Mouse (Mus musculus) heart, embryonic 11.5 days (tissue): ENCODE measurements at regions not wholly inside any gene's neighbourhood (a gene's known extent, or its start where the extent isn't known, plus 50 kb on each side); places are given as distances from the start of the nearest gene placed in this dataset.
A peak's percentile ranks its signal among the peaks of the same experiment; 100 is the strongest.

Experiments used
- ATAC-seq: fragments of 200-750 bp; cut with Nextera tagmentation; replicated peaks from 2 replicates; pipeline ENCODE4 v1.8.0; 2017; ENCODE audit warnings: moderate library complexity; ENCODE audit not compliant: insufficient number of reproducible peaks, low FRiP score, low TSS enrichment
- H3K27ac ChIP-seq: fragments of 300-500 bp; sonication (generic); 2 replicates; pipeline ENCODE4 v1.5.1; 2014; ENCODE audit warnings: mild to moderate bottlenecking, low read depth, low read length
- H3K27me3 ChIP-seq: fragments of 300-500 bp; sonication (generic); 2 replicates; pipeline ENCODE4 v1.6.1; 2014; ENCODE audit warnings: mild to moderate bottlenecking, low read length, mixed read lengths; ENCODE audit not compliant: control insufficient read depth, insufficient read depth
- H3K36me3 ChIP-seq: fragments of 300-500 bp; sonication (generic); 2 replicates; pipeline ENCODE4 v1.6.1; 2014; ENCODE audit warnings: mild to moderate bottlenecking, low read length, moderate library complexity, mixed read lengths; ENCODE audit not compliant: control insufficient read depth, insufficient read depth
- H3K4me1 ChIP-seq: fragments of 300-500 bp; sonication (generic); 2 replicates; pipeline ENCODE4 v1.6.1; 2014; ENCODE audit warnings: low read length; ENCODE audit not compliant: control insufficient read depth, insufficient read depth
- H3K4me2 ChIP-seq: fragments of 300-500 bp; sonication (generic); 2 replicates; pipeline ENCODE4 v1.6.1; 2014; ENCODE audit warnings: mild to moderate bottlenecking, moderate library complexity
- H3K4me3 ChIP-seq: fragments of 300-500 bp; sonication (generic); 2 replicates; pipeline ENCODE4 v1.5.1; 2014; ENCODE audit warnings: low read depth, low read length
- H3K9ac ChIP-seq: fragments of 300-500 bp; sonication (generic); 2 replicates; pipeline ENCODE4 v1.6.1; 2014; ENCODE audit warnings: mild to moderate bottlenecking, low read depth, low read length, moderate library complexity
- H3K9me3 ChIP-seq: fragments of 300-500 bp; sonication (generic); replicated peaks from 2 replicates; pipeline ENCODE4 v1.6.1; 2016; ENCODE audit warnings: low read length; ENCODE audit not compliant: control insufficient read depth
- WGBS: fragments of 180-500 bp; shearing (Covaris S2); extraction: QIAGEN DNeasy Blood & Tissue Kit; methylation state at CpG from one replicate; pipeline ENCODE4 v1.1.7; 2014; ENCODE audit not compliant: insufficient replicate concordance; 5-methylcytosine and 5-hydroxymethylcytosine counted together

DNA sequence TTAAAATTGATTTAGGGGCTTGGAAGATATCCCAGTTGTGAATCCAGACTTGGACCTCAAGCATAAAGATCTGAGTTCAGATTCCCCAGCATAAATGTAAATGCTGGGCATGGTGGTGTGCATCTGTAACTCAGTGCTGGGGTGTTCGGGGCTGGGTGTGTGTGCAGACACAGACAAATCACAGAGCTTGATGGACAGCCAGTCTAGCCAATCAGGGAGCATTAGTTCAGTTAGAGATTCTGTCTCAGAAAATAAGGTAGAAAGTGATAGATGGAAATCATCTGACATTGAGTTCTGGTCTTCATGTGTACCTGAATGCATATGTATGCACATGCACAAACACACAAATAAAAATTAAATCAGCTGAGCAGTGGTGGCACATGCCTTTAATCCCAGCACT lies 147.0 kb upstream of the Id2 start:
- Histone ChIP-seq H3K4me1 (peaks cover 23% of the 10 kb centered on the region), H3K4me3 (no peak overlapping the region), H3K9ac (no peak overlapping the region), H3K27me3 (no peaks in the 10 kb centered on the region), H3K36me3 (no peaks in the 10 kb centered on the region), H3K4me2 (no peak overlapping the region), H3K27ac (no peak overlapping the region), H3K9me3 (no peaks in the 10 kb centered on the region)
- ATAC-seq, result no peak
- WGBS, result 69% methylated on average over 1 of the region's 1 CpGs

DNA sequence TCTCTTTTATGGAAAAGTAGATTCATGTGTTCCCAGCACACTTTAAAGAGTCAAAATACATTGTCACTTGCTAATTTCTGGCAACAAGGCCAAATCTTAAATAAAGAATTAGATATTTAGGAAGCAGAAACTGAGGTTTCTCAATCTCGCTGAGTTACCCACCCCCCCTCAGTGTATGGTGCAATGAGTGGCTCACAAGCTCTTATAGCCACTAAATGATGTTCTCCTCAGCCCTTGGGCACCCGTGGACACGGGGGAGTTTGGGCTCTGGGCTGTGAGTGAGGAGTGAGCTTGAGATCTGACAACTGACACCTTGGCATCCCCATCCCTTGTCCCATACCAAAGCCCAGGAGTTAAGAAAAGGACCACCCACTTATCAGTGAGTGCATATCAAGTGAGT lies 145.4 kb upstream of the Id2 start:
- Histone ChIP-seq H3K27me3 (no peaks in the 10 kb centered on the region), H3K9ac (no peak overlapping the region), H3K27ac (no peak overlapping the region), H3K4me2 (no peak overlapping the region), H3K36me3 (no peaks in the 10 kb centered on the region), H3K4me3 (no peak overlapping the region), H3K4me1 (peaks cover 14% of the 10 kb centered on the region), H3K9me3 (no peaks in the 10 kb centered on the region)
- ATAC-seq, result no peak
- WGBS, result 48% methylated on average over 3 of the region's 3 CpGs

DNA sequence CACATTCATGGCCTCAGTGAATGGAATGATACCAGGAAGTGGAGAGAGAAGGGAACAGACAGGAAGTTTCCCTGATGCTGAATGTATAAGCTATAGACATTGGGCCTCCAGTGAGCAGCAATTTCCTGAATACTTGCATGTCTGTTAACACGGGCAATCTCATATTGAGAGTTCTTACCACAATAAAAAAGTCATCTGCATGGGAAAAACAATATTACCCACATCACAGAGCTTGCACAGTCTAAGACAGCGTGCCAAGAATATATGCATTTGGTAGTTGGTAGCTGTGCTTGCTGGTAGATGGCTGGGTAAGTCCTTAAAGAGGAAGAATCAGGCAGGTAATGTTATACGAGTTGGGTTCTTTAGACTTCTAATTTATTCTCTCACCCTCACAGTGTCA lies 144.7 kb upstream of the Id2 start:
- WGBS, result 79% methylated on average over 3 of the region's 3 CpGs
- Histone ChIP-seq H3K4me1 (peaks cover 14% of the 10 kb centered on the region), H3K27ac (no peak overlapping the region), H3K9me3 (no peaks in the 10 kb centered on the region), H3K27me3 (no peaks in the 10 kb centered on the region), H3K36me3 (no peaks in the 10 kb centered on the region), H3K4me2 (no peak overlapping the region), H3K9ac (no peak overlapping the region), H3K4me3 (no peak overlapping the region)
- no peak for ATAC-seq

DNA sequence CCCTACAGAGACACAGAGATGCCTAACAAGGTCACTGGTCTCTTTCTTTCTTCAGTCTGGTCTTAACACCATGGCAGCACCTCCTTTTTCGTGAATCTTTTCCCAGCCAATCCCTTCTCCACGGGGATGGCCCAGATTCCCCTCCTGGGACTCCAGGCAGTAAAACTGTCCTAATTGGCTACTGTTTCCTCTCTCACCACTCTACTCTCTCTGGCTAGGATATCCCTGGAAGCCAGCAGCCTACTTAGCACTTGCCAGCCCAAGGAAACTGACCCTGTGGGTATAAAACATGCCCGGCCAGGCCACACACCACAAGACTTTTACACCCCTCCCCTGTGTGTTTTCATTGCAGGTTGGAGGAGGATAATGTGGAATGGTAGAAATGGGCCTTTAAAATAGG lies 143.9 kb upstream of the Id2 start:
- Histone ChIP-seq H3K9ac (no peak overlapping the region), H3K4me2 (no peak overlapping the region), H3K4me3 (no peak overlapping the region), H3K27me3 (no peaks in the 10 kb centered on the region), H3K27ac (no peak overlapping the region), H3K36me3 (no peaks in the 10 kb centered on the region), H3K9me3 (no peaks in the 10 kb centered on the region), H3K4me1 (peaks cover 12% of the 10 kb centered on the region)
- no peak for ATAC-seq
- WGBS, result 84% methylated on average over 3 of the region's 3 CpGs

DNA sequence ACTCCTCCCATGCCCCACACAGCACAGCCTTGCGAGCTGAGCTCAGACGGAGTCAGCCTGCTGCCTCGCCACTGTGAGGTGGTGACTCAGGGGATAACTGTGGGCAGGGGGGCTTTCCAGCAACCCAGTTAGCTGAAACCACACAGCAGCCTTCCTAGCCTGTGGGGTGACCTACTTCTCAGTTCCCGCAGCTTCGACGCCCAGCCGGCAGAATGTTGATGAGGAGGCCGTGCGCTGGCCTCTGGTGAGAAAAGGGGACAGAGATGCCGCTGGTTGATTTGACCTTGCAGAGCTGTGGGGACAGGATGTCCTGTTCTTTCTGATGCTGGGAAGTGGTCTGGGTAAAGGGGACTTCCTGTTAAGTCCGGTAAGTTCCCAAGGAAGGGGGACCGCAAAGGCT lies 143.2 kb upstream of the Id2 start:
- H3K36me3 ChIP-seq, result no peaks in the 10 kb centered on the region
- no peaks in the 10 kb centered on the region for H3K9me3 ChIP-seq
- H3K4me3 ChIP-seq, result no peak overlapping the region
- H3K4me2 ChIP-seq, result no peak overlapping the region
- no peak for ATAC-seq
- H3K27ac ChIP-seq, result no peak overlapping the region
- H3K9ac ChIP-seq, result no peak overlapping the region
- 33% methylated on average over 12 of the region's 12 CpGs for WGBS
- H3K4me1 ChIP-seq, result peaks cover 6% of the 10 kb centered on the region; the same call in 1 of the 2 replicates
- H3K27me3 ChIP-seq, result no peaks in the 10 kb centered on the region

DNA sequence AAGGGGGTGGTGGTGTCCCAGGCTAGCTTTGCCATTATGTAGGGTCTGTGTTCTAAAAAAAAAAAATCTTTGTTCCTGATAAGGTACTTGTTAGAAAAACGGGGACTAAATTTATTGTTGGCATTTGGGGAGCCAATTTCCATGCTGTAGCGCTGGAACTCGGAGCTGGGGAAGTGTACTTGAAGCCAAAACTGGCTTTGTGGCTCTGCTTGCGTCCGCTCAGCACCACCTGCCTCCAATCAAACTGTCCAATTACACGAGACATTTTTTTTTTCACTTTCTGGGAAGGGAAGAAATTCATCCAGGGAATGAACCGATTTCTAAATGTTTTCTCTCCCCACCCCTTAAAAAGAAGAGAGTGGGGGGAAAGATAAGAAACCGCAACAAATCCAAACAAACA lies 138.1 kb upstream of the Id2 start:
- no peak for ATAC-seq
- no peaks in the 10 kb centered on the region for H3K9me3 ChIP-seq
- no peak overlapping the region for H3K4me2 ChIP-seq
- no peak overlapping the region for H3K9ac ChIP-seq
- peaks cover 21% of the 10 kb centered on the region for H3K4me1 ChIP-seq
- H3K27ac ChIP-seq, result no peak overlapping the region
- no peaks in the 10 kb centered on the region for H3K27me3 ChIP-seq
- H3K36me3 ChIP-seq, result no peaks in the 10 kb centered on the region
- 31% methylated on average over 8 of the region's 8 CpGs for WGBS
- no peak overlapping the region for H3K4me3 ChIP-seq

DNA sequence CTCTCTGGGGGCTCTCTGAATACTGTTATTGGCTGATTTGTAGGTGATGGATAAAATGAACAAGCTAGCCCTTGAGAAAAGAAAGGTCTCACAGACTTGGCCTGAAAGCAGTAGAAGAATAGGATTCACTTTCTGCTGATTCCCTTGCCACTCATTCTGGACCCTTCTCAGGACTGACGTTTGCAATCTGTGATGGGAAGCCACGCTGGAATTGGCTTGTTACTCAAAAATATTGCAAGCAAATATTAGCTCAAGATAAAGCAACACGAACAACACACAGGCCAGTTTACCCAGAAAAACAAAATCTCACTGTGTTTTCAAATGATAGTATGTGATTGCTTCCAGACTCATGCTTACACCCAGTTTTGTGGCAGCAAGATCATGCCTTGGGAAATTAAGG lies 137.7 kb upstream of the Id2 start:
- Histone ChIP-seq H3K27ac (no peak overlapping the region), H3K9me3 (no peaks in the 10 kb centered on the region), H3K9ac (no peak overlapping the region), H3K4me1 (peaks cover 17% of the 10 kb centered on the region), H3K36me3 (no peaks in the 10 kb centered on the region), H3K4me2 (no peak overlapping the region), H3K27me3 (no peaks in the 10 kb centered on the region), H3K4me3 (no peak overlapping the region)
- 45% methylated on average over 3 of the region's 3 CpGs for WGBS
- no peak for ATAC-seq

DNA sequence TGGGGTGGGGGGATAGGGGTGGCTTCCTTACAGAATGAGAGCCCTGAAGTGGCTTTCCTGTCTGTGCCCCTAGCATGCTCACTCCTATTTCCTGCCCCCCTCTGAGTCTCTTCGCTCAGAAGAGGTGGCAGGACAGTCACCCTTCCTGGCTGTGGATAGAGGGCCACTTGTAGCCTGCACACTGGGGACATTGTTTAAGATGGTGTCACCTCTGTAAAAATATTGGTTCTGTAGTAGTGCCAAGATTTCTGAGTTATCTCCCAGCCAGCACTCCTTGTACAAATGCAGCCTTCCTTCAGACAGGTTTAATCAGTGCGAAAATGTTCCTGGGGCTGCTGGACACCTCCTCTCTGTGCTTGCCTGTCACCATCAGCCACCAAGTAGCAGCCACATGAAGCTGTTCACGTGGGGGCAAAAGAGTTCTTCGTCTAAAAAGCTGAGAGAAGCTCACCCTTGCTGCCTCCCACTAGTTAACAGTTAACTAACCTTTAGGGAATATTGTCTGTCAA lies 136.1 kb upstream of the Id2 start:
- no peak overlapping the region; the same call in 1 of the 2 replicates for H3K27ac ChIP-seq
- peak; percentile 66 for ATAC-seq
- no peak overlapping the region for H3K4me2 ChIP-seq
- 34% methylated on average over 4 of the region's 4 CpGs for WGBS
- no peaks in the 10 kb centered on the region for H3K27me3 ChIP-seq
- H3K9ac ChIP-seq, result no peak overlapping the region
- H3K9me3 ChIP-seq, result no peaks in the 10 kb centered on the region
- H3K4me1 ChIP-seq, result peaks cover 17% of the 10 kb centered on the region
- H3K4me3 ChIP-seq, result no peak overlapping the region
- no peaks in the 10 kb centered on the region for H3K36me3 ChIP-seq

DNA sequence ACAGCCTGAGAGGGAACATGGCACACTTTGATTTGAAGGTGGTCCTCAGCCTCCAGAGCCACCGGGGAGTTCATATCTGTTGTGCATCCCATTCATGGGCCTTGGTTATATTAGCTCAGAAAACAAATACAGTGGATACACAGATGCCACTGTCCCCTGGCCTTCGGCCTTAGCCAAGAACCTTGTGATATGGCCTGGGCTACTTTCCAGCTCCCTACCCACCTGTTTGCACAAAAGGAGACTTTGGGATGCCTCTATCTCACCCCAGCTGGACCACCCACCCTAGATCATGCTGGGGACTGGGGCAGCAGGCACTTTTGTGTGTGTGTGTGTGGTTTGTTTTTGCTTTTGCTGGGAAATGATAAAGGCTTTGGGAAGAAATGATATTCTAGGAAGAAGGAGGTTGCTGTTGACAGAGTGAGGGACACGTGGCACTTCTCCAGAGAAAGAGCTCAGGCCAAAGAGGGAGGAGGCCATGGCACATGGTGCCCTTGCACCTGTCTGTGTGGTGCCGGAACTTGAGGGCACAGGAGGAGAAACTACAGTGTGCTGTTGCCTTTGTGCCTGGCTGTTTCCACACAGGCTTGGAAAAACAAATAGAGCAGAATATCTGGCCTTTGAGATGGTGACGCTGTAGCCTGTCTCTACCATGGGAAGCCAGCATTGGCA lies 135.6 kb upstream of the Id2 start:
- Histone ChIP-seq H3K9ac (no peak overlapping the region), H3K36me3 (no peaks in the 10 kb centered on the region), H3K27me3 (no peaks in the 10 kb centered on the region), H3K4me1 (peaks cover 17% of the 10 kb centered on the region), H3K27ac (peak overlapping the region; percentile 22; the same call in 1 of the 2 replicates), H3K4me3 (no peak overlapping the region), H3K9me3 (no peaks in the 10 kb centered on the region), H3K4me2 (no peak overlapping the region)
- 0 out of 2 replicates have a peak, but pooled peaks have one; percentile 47 for ATAC-seq
- WGBS, result 47% methylated on average over 5 of the region's 5 CpGs
